24 mouse cellular contexts compared by ENCODE assay signal in the genomic region with DNA sequence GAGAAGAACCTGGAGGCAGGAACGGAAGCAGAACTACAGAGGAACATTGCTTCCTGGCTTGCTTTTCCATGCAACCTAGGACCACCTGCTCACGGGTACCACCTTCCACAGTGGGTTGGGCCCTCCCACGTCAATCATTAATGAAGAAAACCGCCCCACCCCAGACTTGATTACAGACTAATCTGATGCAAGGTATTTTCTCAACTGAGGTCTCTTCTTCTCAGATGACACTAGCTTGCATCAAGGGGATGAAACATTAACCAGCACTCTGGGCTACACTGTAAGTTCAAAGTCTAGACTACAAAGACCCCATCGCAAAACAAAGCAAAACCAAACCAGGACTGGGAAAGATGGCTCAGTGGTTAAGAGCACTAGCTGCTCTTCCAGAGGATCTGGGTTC. TPM values are rescaled to one million over a fixed set of nuclear protein-coding genes. Genes with fewer than 3 reads are reported as not detected.
A peak's percentile ranks its signal among the peaks of the same experiment; 100 is the strongest.
DNase-seq lines count a peak whose midpoint lies in the region; ATAC-seq lines count a peak whose summit lies in the region.
"Had no signal": no experiment of that assay in that cellular context is flagged by ENCODE, and none has a peak within 500 bp of the region (broad histone marks: within the 10 kb centered on the region; RNA-seq: fewer than 3 reads in every experiment).

No protein-coding gene starts in this region.

- no peak overlapping the region for H3K4me3 ChIP-seq in liver, embryonic 12.5 days
- H3K4me3 ChIP-seq in neural tube, embryonic 15.5 days (replicated peaks) = no peak overlapping the region
- H3K4me3 ChIP-seq: forebrain, embryonic 13.5 days; heart, embryonic 10.5 days; hindbrain, embryonic 12.5 days; midbrain, embryonic 12.5 days; myocyte had no signal

- DNase-seq in kidney, adult 18-20 months = peak; percentile 51
- DNase-seq in kidney, postnatal 10 days = peak; percentile 68
- DNase-seq in thymus, adult 18-20 months = no peak
- DNase-seq in cerebellum, adult 9-11 months = no peak
- DNase-seq in heart, adult 18-20 months = no peak
- DNase-seq: adrenal gland, adult 2 months; cerebellum, postnatal 25 days; gastrocnemius, postnatal 36 days; heart, postnatal 10 days; layer of hippocampus, postnatal 36 days; lung, embryonic 14.5 days; retina, postnatal 1 day had no signal

- no peak overlapping the region for H3K4me2 ChIP-seq in liver, embryonic 12.5 days
- no peak overlapping the region for H3K4me2 ChIP-seq in neural tube, embryonic 15.5 days
- H3K4me2 ChIP-seq: forebrain, embryonic 13.5 days; hindbrain, embryonic 12.5 days; lung, embryonic 14.5 days; midbrain, embryonic 12.5 days had no signal

- no peaks in the 10 kb centered on the region for H3K27me3 ChIP-seq in liver, embryonic 12.5 days (replicated peaks)
- H3K27me3 ChIP-seq in neural tube, embryonic 15.5 days (replicated peaks) = no peaks in the 10 kb centered on the region
- H3K27me3 ChIP-seq: forebrain, embryonic 13.5 days; hindbrain, embryonic 12.5 days; midbrain, embryonic 12.5 days had no signal

- no peaks in the 10 kb centered on the region for H3K9me3 ChIP-seq in liver, embryonic 12.5 days (replicated peaks)
- H3K9me3 ChIP-seq in neural tube, embryonic 15.5 days (replicated peaks) = no peaks in the 10 kb centered on the region
- H3K9me3 ChIP-seq: forebrain, embryonic 13.5 days; G1E; heart, embryonic 10.5 days; hindbrain, embryonic 12.5 days; midbrain, embryonic 12.5 days had no signal

- peak; percentile 66 for ATAC-seq in liver, embryonic 12.5 days
- ATAC-seq in neural tube, embryonic 15.5 days (ENCODE audit: low FRiP score) = no peak
- ATAC-seq: forebrain, embryonic 13.5 days; inflammation-experienced regulatory T-cells, adult 6 months had no signal

- H3K36me3 ChIP-seq in liver, embryonic 12.5 days = no peaks in the 10 kb centered on the region
- H3K36me3 ChIP-seq in neural tube, embryonic 15.5 days = no peaks in the 10 kb centered on the region
- H3K36me3 ChIP-seq: G1E; heart, embryonic 10.5 days; hindbrain, embryonic 12.5 days; midbrain, embryonic 12.5 days had no signal

- 56% methylated on average over 5 of the region's 5 CpGs for WGBS in liver, embryonic 12.5 days (ENCODE audit: insufficient replicate concordance)
- WGBS in neural tube, embryonic 15.5 days = 79% methylated on average over 5 of the region's 5 CpGs

- 0 out of 2 replicates have a peak overlapping the region, but pooled peaks have one; percentile 25 for H3K27ac ChIP-seq in liver, embryonic 12.5 days
- H3K27ac ChIP-seq in neural tube, embryonic 15.5 days (replicated peaks) = no peak overlapping the region
- H3K27ac ChIP-seq: forebrain, embryonic 13.5 days; heart, embryonic 10.5 days; hindbrain, embryonic 12.5 days; macrophage; midbrain, embryonic 12.5 days had no signal

- no peak overlapping the region for H3K9ac ChIP-seq in liver, embryonic 12.5 days
- no peak overlapping the region for H3K9ac ChIP-seq in neural tube, embryonic 15.5 days (replicated peaks)
- H3K9ac ChIP-seq: forebrain, embryonic 13.5 days; hindbrain, embryonic 12.5 days; lung, embryonic 14.5 days; midbrain, embryonic 12.5 days had no signal

- peaks cover 27% of the 10 kb centered on the region for H3K4me1 ChIP-seq in liver, embryonic 12.5 days
- H3K4me1 ChIP-seq in neural tube, embryonic 15.5 days = peaks cover 22% of the 10 kb centered on the region

RNA-seq across cellular contexts. Expression of gene Fabp6, which starts 20.4 kb away (rescaled TPM):
- polyA plus RNA-seq in liver, embryonic 12.5 days (2016; fragmentation: Nextera tagmentation; extraction: Ambion mirVana) = not detected in 2 replicates
- polyA plus RNA-seq in neural tube, embryonic 15.5 days (2015; fragmentation: Nextera tagmentation; extraction: Ambion mirVana) = not detected in 2 replicates
- total RNA-seq in heart, adult 18-20 months (2021) = not detected
- total RNA-seq: adrenal gland, adult 2 months; G1E; gastrocnemius, postnatal 36 days; heart, postnatal 10 days; layer of hippocampus, postnatal 36 days; left cerebral cortex, postnatal 36 days; neutrophil, adult 5-6 weeks had no signal
- polyA plus RNA-seq: adrenal gland, adult 2 months; forebrain, embryonic 13.5 days; G1E; heart, embryonic 10.5 days; hindbrain, embryonic 12.5 days; inflammation-experienced regulatory T-cells, adult 6 months; lung, embryonic 14.5 days; macrophage; midbrain, embryonic 12.5 days; myocyte had no signal

RNA-seq across cellular contexts. Expression of gene 4933415A04Rik, which starts 34.9 kb away (rescaled TPM):
- polyA plus RNA-seq in liver, embryonic 12.5 days (2016; fragmentation: Nextera tagmentation; extraction: Ambion mirVana) = 1.0 and 1.4 TPM in 2 replicates
- polyA plus RNA-seq in neural tube, embryonic 15.5 days (2015; fragmentation: Nextera tagmentation; extraction: Ambion mirVana) = 2.7 and 3.5 TPM in 2 replicates
- under 1 TPM; 0.20 to 0.36 TPM for total RNA-seq in heart, adult 18-20 months (2021)
- total RNA-seq: G1E; gastrocnemius, postnatal 36 days had no signal
- polyA plus RNA-seq: G1E, macrophage, myocyte had no signal

Comparison
In these comparisons a context has a peak if more than half of its experiments do, and no peak if none do; other contexts are left out.
1. DNase-seq: peak in kidney, adult 18-20 months (single experiment) and kidney, postnatal 10 days (single experiment); none in thymus, adult 18-20 months (0 of 2), cerebellum, adult 9-11 months (single experiment) and heart, adult 18-20 months (0 of 2).